Mouse (Mus musculus) liver, adult 2 months (tissue): Measurements from ENCODE around the gene Kirrel3. TPM values are rescaled to one million over a fixed set of nuclear protein-coding genes. Genes with fewer than 3 reads are reported as not detected.

Experiments used
- DNase-seq: peaks from one replicate; pipeline ENCODE4 v3.0.0-alpha.2; 2011; ENCODE audit warnings: low read depth, low spot score; ENCODE audit errors: extremely low read depth
- H3K27ac ChIP-seq: fragments of 200-500 bp; replicated peaks from 2 replicates; pipeline ENCODE4 v1.5.1; 2012; ENCODE audit warnings: low read depth, mild to moderate bottlenecking, control low read depth, inconsistent platforms, low read length; ENCODE audit not compliant: insufficient read depth
- H3K27me3 ChIP-seq: fragments of 200-500 bp; 2 replicates; pipeline ENCODE4 v1.6.1; 2012; ENCODE audit warnings: mild to moderate bottlenecking, moderate library complexity, low read length, inconsistent platforms; ENCODE audit not compliant: control insufficient read depth, insufficient read depth
- H3K36me3 ChIP-seq: fragments of 200-500 bp; 2 replicates; pipeline ENCODE4 v1.6.1; 2012; ENCODE audit warnings: low read length, inconsistent platforms; ENCODE audit not compliant: control insufficient read depth, insufficient read depth
- H3K4me1 ChIP-seq: fragments of 200-500 bp; 2 replicates; pipeline ENCODE4 v1.6.1; 2011; ENCODE audit warnings: low read length; ENCODE audit not compliant: control insufficient read depth, insufficient read depth
- H3K4me3 ChIP-seq: fragments of 200-500 bp; 2 replicates; pipeline ENCODE4 v1.5.1; 2011; ENCODE audit warnings: low read depth, mild to moderate bottlenecking, control low read depth, low read length, moderate library complexity; ENCODE audit not compliant: insufficient read depth
- H3K79me2 ChIP-seq: fragments of 200-500 bp; 2 replicates; pipeline ENCODE4 v1.6.1; 2012; ENCODE audit warnings: inconsistent platforms, mild to moderate bottlenecking, low read length, moderate library complexity; ENCODE audit not compliant: control insufficient read depth, insufficient read depth
- H3K9ac ChIP-seq: fragments of 200-500 bp; 2 replicates; pipeline ENCODE4 v1.6.1; 2012; ENCODE audit warnings: low read depth, mild to moderate bottlenecking, control low read depth, inconsistent platforms, low read length
- CTCF ChIP-seq: fragments of 200-500 bp; IDR thresholded peaks from 2 replicates; pipeline ENCODE4 v1.5.1; 2011; ENCODE audit warnings: low read depth, low read length, control low read depth
- POLR2A ChIP-seq: fragments of 200-500 bp; IDR thresholded peaks from 2 replicates; pipeline ENCODE4 v1.6.1; 2011; ENCODE audit warnings: low read length, control low read depth; ENCODE audit not compliant: insufficient read depth; ENCODE audit errors: extremely low read depth
- WGBS: fragments of 180-500 bp; shearing (Covaris S2); methylation state at CpG from one replicate; pipeline ENCODE4 v1.1.7; 2018; 5-methylcytosine and 5-hydroxymethylcytosine counted together
- polyA plus RNA-seq: library from polyadenylated mRNA; depleted of rRNA; stranded (reverse); fragments of >200 nt; gene quantifications from 2 replicates; pipeline ENCODE4 v1.2.3, GENCODE M21; 2012
- total RNA-seq: library from RNA; depleted of rRNA; stranded (reverse); fragments of >200 nt; gene quantifications from 2 replicates; pipeline ENCODE4 v1.2.3, GENCODE M21; 2014

Kirrel3 gene
- total and polyA plus RNA-seq, 2 experiments = 0.09 TPM; not detected in 1

GRCm38 (mm10) chr9:35032457-35032856 lies 546.8 kb downstream of the Kirrel3 start:
- no peaks in the 10 kb centered on the region for H3K27me3 ChIP-seq

DNA sequence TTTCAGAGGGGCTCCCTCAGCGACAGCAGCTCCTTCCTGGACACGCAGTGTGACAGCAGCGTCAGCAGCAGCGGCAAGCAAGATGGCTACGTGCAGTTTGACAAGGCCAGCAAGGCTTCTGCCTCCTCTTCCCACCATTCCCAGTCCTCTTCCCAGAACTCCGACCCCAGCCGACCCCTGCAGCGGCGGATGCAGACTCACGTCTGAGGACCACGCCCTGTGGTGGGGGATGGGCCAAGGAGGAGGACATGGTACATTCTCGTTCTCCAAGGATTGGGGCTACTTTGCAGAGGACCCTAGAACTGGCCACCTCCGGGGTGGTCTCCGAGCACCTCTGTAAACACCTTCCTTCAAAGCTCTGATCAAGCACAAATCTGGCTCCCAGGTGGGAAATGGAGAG lies 549.4 kb downstream of the Kirrel3 start:
- 42% methylated on average over 14 of the region's 14 CpGs for WGBS
- no peak overlapping the region for H3K9ac ChIP-seq
- no peak overlapping the region for H3K27ac ChIP-seq

More at GRCm38 (mm10) chr9:35032457-35032856, 546.8 kb downstream of the Kirrel3 start:
- Histone ChIP-seq H3K4me1 (peaks cover 11% of the 10 kb centered on the region), H3K36me3 (no peaks in the 10 kb centered on the region), H3K4me3 (no peak overlapping the region), H3K9ac (no peak overlapping the region), H3K79me2 (no peaks in the 10 kb centered on the region), H3K27ac (peak overlapping the region; percentile 4; the same call in 1 of the 2 replicates)
- WGBS = 75% methylated on average over 6 of the region's 6 CpGs
- no peak for DNase-seq
- no peak for TF ChIP-seq CTCF
- TF ChIP-seq POLR2A = no peak

DNA sequence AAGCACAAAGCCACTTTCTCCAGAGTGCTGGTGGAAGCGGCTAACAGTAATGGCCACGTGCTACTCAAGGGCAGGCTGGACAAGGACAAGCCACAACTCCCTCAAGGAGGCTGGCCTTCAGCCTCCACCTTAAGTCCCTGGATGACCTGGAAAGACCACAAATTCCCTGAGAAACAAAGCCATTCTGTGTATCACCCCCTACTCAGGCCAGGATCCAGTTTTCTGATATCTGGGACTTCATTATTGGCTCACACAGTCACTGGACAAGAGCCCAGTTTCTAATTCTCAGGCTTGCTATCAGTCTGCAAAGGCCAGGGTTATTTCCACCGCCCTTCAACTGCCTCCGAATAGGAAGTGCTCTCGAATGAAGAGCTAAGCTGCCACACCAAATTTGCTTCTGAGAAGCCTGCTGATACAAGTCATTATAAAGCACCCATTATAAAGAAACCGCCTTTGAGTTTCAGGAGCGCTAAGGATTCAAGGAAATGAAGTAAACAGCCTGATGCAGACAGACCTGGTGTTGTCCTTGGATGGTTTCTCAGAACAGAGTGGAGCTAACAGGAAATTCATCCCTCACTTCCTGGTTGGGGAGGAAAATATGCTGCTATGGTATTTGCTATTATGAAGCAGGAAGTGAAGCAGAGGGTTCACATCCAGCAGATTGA lies 553.4 kb downstream of the Kirrel3 start:
- no peak overlapping the region for H3K4me3 ChIP-seq
- no peaks in the 10 kb centered on the region; the same call in 1 of the 2 replicates for H3K36me3 ChIP-seq
- H3K79me2 ChIP-seq = no peaks in the 10 kb centered on the region
- H3K27me3 ChIP-seq = no peaks in the 10 kb centered on the region
- DNase-seq = peak; percentile 68
- 0 out of 2 replicates have a peak, but pooled peaks cover 9% of the 10 kb centered on the region for H3K4me1 ChIP-seq
- TF ChIP-seq CTCF (no peak), POLR2A (no peak)
- 0 out of 2 replicates have a peak overlapping the region, but pooled peaks have one; percentile 8 for H3K9ac ChIP-seq
- WGBS = 37% methylated on average over 7 of the region's 7 CpGs
- H3K27ac ChIP-seq = peak overlapping the region; percentile 66

More for the DNA sequence above, 549.4 kb downstream of the Kirrel3 start:
- no peak for DNase-seq
- Histone ChIP-seq H3K4me1 (peaks cover 14% of the 10 kb centered on the region), H3K27me3 (no peaks in the 10 kb centered on the region), H3K79me2 (no peaks in the 10 kb centered on the region), H3K4me3 (no peak overlapping the region), H3K36me3 (no peaks in the 10 kb centered on the region)
- TF ChIP-seq POLR2A = no peak
- TF ChIP-seq CTCF = no peak

DNA sequence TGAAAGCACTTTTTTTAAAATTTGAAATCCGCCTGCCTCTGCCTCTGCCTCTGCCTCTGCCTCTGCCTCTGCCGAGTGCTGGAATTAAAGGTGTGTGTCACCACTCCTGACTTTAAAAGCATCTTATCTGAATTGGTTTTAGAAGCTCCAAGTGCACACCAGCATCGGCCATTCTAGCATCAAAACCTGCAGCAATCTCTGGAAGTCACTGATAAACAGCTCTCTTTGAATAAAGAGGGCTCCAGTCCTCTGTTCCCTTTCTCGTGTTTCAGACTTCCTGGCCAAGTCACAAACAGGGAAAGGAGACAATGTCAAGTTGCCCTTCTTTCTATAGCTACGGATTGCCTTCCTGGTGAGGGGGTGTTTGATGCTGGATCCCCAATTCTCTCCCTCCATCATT lies 554.2 kb downstream of the Kirrel3 start:
- H3K27me3 ChIP-seq = no peaks in the 10 kb centered on the region
- no peaks in the 10 kb centered on the region; the same call in 1 of the 2 replicates for H3K36me3 ChIP-seq
- DNase-seq = no peak
- H3K9ac ChIP-seq = peak overlapping the region; percentile 14; the same call in 1 of the 2 replicates
- no peak overlapping the region for H3K4me3 ChIP-seq
- 54% methylated on average over 5 of the region's 5 CpGs for WGBS
- H3K27ac ChIP-seq = peak overlapping the region; percentile 72
- no peak for TF ChIP-seq CTCF
- no peak for TF ChIP-seq POLR2A
- no peaks in the 10 kb centered on the region for H3K79me2 ChIP-seq
- H3K4me1 ChIP-seq = 0 out of 2 replicates have a peak, but pooled peaks cover 9% of the 10 kb centered on the region

DNA sequence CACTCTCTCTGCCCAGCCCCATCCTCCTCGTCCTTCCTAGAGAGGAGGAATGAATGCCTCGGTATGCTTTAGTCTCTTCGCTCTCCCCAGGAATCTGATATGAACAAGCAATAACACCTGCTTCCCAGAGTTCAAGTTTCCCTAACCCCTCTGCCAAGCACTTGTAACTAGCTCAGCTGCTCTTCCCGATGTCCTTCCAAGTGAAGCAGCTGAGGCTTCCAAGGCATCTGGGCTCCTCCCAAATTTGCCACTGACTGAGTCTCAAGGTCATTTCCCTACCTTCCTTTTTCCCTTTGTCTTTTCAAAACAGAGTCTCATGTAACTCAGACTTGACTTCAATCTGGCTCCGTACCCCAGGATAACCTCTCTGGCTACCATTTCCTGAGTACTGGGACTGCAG lies 555.8 kb downstream of the Kirrel3 start:
- TF ChIP-seq CTCF (no peak), POLR2A (no peak)

GRCm38 (mm10) chr9:35043619-35044018 lies 557.9 kb downstream of the Kirrel3 start:
- no peak overlapping the region for H3K9ac ChIP-seq
- WGBS = 78% methylated on average over 7 of the region's 7 CpGs

More for the DNA sequence above, 555.8 kb downstream of the Kirrel3 start:
- WGBS = 66% methylated on average over 5 of the region's 5 CpGs
- Histone ChIP-seq H3K79me2 (no peaks in the 10 kb centered on the region), H3K4me1 (peaks cover 20% of the 10 kb centered on the region), H3K9ac (no peak overlapping the region), H3K27ac (no peak overlapping the region), H3K27me3 (no peaks in the 10 kb centered on the region), H3K4me3 (no peak overlapping the region), H3K36me3 (no peaks in the 10 kb centered on the region; the same call in 1 of the 2 replicates)
- DNase-seq = no peak

More at GRCm38 (mm10) chr9:35043619-35044018, 557.9 kb downstream of the Kirrel3 start:
- no peaks in the 10 kb centered on the region for H3K79me2 ChIP-seq
- H3K27me3 ChIP-seq = no peaks in the 10 kb centered on the region
- no peak overlapping the region for H3K4me3 ChIP-seq
- peaks cover 19% of the 10 kb centered on the region for H3K36me3 ChIP-seq
- peaks cover 20% of the 10 kb centered on the region for H3K4me1 ChIP-seq
- no peak overlapping the region for H3K27ac ChIP-seq
- no peak for DNase-seq
- TF ChIP-seq POLR2A (no peak), CTCF (no peak)
